Mouse (Mus musculus) erythroblast, embryonic 14.5 days (primary cell): ENCODE results near the gene Kcnh3. TPM values are rescaled to one million over a fixed set of nuclear protein-coding genes. Genes with fewer than 3 reads are reported as not detected.

Source experiments
- H3K27me3 ChIP-seq: 2 replicates; pipeline ENCODE4 v1.6.1; 2012; ENCODE audit warnings: inconsistent platforms; ENCODE audit not compliant: control insufficient read depth
- H3K36me3 ChIP-seq: 2 replicates; pipeline ENCODE4 v1.6.1; 2012; ENCODE audit warnings: mild to moderate bottlenecking, inconsistent platforms; ENCODE audit not compliant: control insufficient read depth
- H3K4me1 ChIP-seq: 2 replicates; pipeline ENCODE4 v1.6.1; 2012; ENCODE audit warnings: inconsistent platforms; ENCODE audit not compliant: control insufficient read depth
- H3K4me3 ChIP-seq: replicated peaks from 2 replicates; pipeline ENCODE3; 2012; ENCODE audit warnings: moderate library complexity, mild to moderate bottlenecking, inconsistent platforms
- H3K9me3 ChIP-seq: 2 replicates; pipeline ENCODE4 v1.6.1; 2012; ENCODE audit warnings: low read length, inconsistent platforms, mixed read lengths; ENCODE audit not compliant: control insufficient read depth
- GATA1 ChIP-seq: IDR thresholded peaks from 2 replicates; pipeline ENCODE4 v1.6.1; 2012; ENCODE audit warnings: low read length, inconsistent platforms, mixed read lengths
- TAL1 ChIP-seq: IDR thresholded peaks from 3 replicates; pipeline ENCODE4 v1.6.1; 2012; ENCODE audit warnings: low read length, inconsistent platforms, mixed read lengths
- polyA plus RNA-seq: library from polyadenylated mRNA; stranded (reverse); fragments of >175 nt; gene quantifications from 2 replicates; pipeline ENCODE4 v1.2.3, GENCODE M21; 2012

Gene Kcnh3
- polyA plus RNA-seq, 1 experiment: 0.03 TPM

GRCm38 (mm10) chr15:99264363-99264762 is 39.7 kb downstream of the Kcnh3 start:
- no peaks in the 10 kb centered on the region for H3K36me3 ChIP-seq
- no peaks in the 10 kb centered on the region for H3K9me3 ChIP-seq
- TF ChIP-seq GATA1: no peak
- no peak for TF ChIP-seq TAL1
- no peaks in the 10 kb centered on the region for H3K27me3 ChIP-seq
- no peak overlapping the region for H3K4me3 ChIP-seq
- H3K4me1 ChIP-seq: peaks cover 14% of the 10 kb centered on the region

GRCm38 (mm10) chr15:99265679-99266078 is 41.0 kb downstream of the Kcnh3 start:
- Histone ChIP-seq H3K27me3 (no peaks in the 10 kb centered on the region), H3K4me1 (peaks cover 2% of the 10 kb centered on the region), H3K36me3 (no peaks in the 10 kb centered on the region), H3K4me3 (no peak overlapping the region), H3K9me3 (no peaks in the 10 kb centered on the region)
- no peak for TF ChIP-seq GATA1
- no peak for TF ChIP-seq TAL1

- Histone ChIP-seq H3K36me3 (no peaks in the 10 kb centered on the region), H3K27me3 (no peaks in the 10 kb centered on the region), H3K9me3 (no peaks in the 10 kb centered on the region), H3K4me3 (no peak overlapping the region), H3K4me1 (no peaks in the 10 kb centered on the region)
- TF ChIP-seq GATA1 (no peak), TAL1 (no peak)
Measured at GRCm38 (mm10) chr15:99276095-99276494, 51.4 kb downstream of the Kcnh3 start.

DNA sequence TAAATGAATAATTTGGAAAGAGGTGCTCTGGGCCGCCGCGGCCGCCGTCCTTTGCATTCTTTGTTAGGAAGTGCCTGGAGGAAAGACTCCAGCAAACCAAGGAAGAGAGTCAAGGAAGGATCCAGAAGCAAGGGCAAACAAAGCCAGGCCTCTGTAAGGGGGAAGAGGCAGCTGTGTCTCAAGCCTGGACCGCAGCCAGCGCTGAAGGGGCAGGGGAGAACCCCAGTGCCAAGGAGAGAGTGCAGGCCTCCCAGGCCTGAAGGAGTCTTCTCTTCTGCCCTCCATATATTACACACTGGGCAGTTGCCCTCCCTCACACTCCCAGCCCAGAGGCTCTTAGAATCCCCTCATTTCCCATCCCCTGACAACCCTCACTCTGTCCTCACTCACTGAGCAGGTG is 53.6 kb downstream of the Kcnh3 start:
- no peak overlapping the region for H3K4me3 ChIP-seq
- H3K9me3 ChIP-seq: no peaks in the 10 kb centered on the region
- H3K27me3 ChIP-seq: no peaks in the 10 kb centered on the region
- H3K4me1 ChIP-seq: no peaks in the 10 kb centered on the region
- TF ChIP-seq TAL1 (no peak), GATA1 (no peak)
- H3K36me3 ChIP-seq: no peaks in the 10 kb centered on the region

- no peaks in the 10 kb centered on the region for H3K9me3 ChIP-seq
- no peaks in the 10 kb centered on the region for H3K27me3 ChIP-seq
- H3K36me3 ChIP-seq: no peaks in the 10 kb centered on the region
- H3K4me1 ChIP-seq: peaks cover 20% of the 10 kb centered on the region
- TF ChIP-seq GATA1 (no peak), TAL1 (no peak)
- no peak overlapping the region for H3K4me3 ChIP-seq
Measured at GRCm38 (mm10) chr15:99283456-99283855, 58.8 kb downstream of the Kcnh3 start.

GRCm38 (mm10) chr15:99284527-99285188 is 60.0 kb downstream of the Kcnh3 start:
- TF ChIP-seq GATA1 (no peak), TAL1 (no peak)
- no peaks in the 10 kb centered on the region for H3K9me3 ChIP-seq
- H3K36me3 ChIP-seq: no peaks in the 10 kb centered on the region
- peaks cover 20% of the 10 kb centered on the region for H3K4me1 ChIP-seq
- H3K4me3 ChIP-seq: no peak overlapping the region
- H3K27me3 ChIP-seq: no peaks in the 10 kb centered on the region

DNA sequence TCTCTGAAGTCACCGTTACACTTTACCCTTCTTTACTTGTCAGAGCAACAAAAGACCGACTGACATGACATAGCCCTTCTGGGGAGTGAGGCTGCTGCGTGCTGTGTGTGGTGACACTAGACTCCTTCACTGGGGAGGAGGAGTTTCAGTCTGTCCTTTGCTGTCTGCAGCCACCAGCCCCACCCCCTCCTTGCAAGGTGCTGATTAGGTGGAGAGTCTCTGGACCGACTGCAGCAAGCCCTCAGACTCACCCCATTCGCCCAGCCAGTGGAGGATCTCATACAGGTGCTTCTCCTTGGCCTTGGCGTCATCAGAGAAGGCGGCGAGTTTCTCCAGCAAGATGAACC is 60.5 kb downstream of the Kcnh3 start:
- Histone ChIP-seq H3K9me3 (no peaks in the 10 kb centered on the region), H3K27me3 (no peaks in the 10 kb centered on the region), H3K36me3 (no peaks in the 10 kb centered on the region), H3K4me1 (peaks cover 20% of the 10 kb centered on the region), H3K4me3 (no peak overlapping the region)
- TF ChIP-seq GATA1 (no peak), TAL1 (no peak)

DNA sequence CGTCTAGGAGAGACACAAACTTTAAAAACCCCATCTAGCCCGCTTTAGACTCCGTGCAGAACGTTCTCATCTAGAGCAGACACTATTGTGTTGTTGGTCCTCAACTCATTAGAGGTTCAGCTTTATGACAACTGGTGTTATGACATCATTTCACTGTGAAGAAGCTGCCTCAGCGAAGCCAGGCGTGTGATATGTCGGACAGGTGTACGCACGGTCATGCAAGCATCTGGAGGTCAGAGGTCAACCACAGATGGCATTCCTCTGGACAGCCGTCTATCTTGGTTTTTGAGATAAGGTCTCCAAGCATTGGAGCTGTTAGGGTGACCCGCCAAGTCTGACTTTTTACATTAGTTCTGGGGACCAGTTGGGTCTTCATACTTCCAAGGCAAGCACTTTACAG is 65.9 kb downstream of the Kcnh3 start:
- H3K27me3 ChIP-seq: peaks cover 24% of the 10 kb centered on the region
- no peaks in the 10 kb centered on the region for H3K9me3 ChIP-seq
- no peaks in the 10 kb centered on the region for H3K36me3 ChIP-seq
- peaks cover 15% of the 10 kb centered on the region for H3K4me1 ChIP-seq
- H3K4me3 ChIP-seq: no peak overlapping the region
- TF ChIP-seq GATA1: no peak
- TF ChIP-seq TAL1: no peak

Other genes with a start within 250 kb of the Kcnh3 start
- gene Tuba1c, start 195.0 kb upstream of the Kcnh3 start, polyA plus RNA-seq: 12.6 and 20.7 TPM in 2 replicates
- gene Prph, start 169.7 kb upstream of the Kcnh3 start, polyA plus RNA-seq: not detected in 2 replicates
- gene Troap, start 150.3 kb upstream of the Kcnh3 start, polyA plus RNA-seq: 17.1 and 18.1 TPM in 2 replicates
- gene C1ql4, start 137.0 kb upstream of the Kcnh3 start, polyA plus RNA-seq: not detected in 2 replicates
- gene Dnajc22, start 131.7 kb upstream of the Kcnh3 start, polyA plus RNA-seq: 0.02 TPM in 1 of 2 replicates, not detected in the other
- 0.19 and 0.40 TPM in 2 replicates for gene Spats2, start 98.9 kb upstream of the Kcnh3 start, polyA plus RNA-seq
- gene Mcrs1, start 27.1 kb downstream of the Kcnh3 start, polyA plus RNA-seq: 9.2 and 12.0 TPM in 2 replicates
- gene Prpf40b, start 70.2 kb downstream of the Kcnh3 start, polyA plus RNA-seq: 0.31 and 0.32 TPM in 2 replicates
- not detected in 2 replicates for gene Fam186b, start 71.0 kb downstream of the Kcnh3 start, polyA plus RNA-seq
- 0.01 and 0.02 TPM in 2 replicates for gene Fmnl3, start 145.6 kb downstream of the Kcnh3 start, polyA plus RNA-seq
- 19.1 and 27.7 TPM in 2 replicates for gene Tmbim6, start 168.0 kb downstream of the Kcnh3 start, polyA plus RNA-seq
- gene Nckap5l, start 232.9 kb downstream of the Kcnh3 start, polyA plus RNA-seq: 0.08 and 0.12 TPM in 2 replicates
- gene Bcdin3d, start 249.9 kb downstream of the Kcnh3 start, polyA plus RNA-seq: 0.17 and 0.28 TPM in 2 replicates